Comparison of ENCODE assay signal across 9 mouse cellular contexts in the genomic region with DNA sequence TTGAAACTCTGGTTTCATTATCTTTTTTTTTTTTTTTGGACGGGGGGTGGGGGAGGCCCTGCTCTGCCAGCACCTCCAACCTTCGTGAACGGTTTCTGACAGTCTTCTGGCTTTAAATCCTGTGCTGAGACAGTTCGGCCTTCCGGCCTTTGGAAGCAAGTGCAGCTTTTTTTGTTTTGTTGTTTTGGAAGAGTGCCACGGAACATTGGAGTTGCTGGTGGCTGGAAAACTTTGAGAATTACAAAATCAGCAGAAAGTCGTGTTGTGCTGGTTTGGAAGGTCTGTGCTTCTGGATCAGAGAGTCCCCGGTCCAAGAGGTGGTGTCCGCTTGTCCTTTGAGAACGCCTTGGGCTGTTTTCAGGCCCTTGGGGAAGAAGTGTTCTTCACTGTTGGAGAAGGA. TPM values are rescaled to one million over a fixed set of nuclear protein-coding genes. Genes with fewer than 3 reads are reported as not detected.
DNase-seq lines count a peak whose midpoint lies in the region; ATAC-seq lines count a peak whose summit lies in the region.
"Had no signal": no experiment of that assay in that cellular context is flagged by ENCODE, and none has a peak within 500 bp of the region (broad histone marks: within the 10 kb centered on the region; RNA-seq: fewer than 3 reads in every experiment).

No protein-coding gene starts in this region.

- H3K4me1 ChIP-seq in kidney, embryonic 16.5 days (ENCODE audit: insufficient read depth, low read length) = peaks cover 34% of the 10 kb centered on the region
- H3K4me1 ChIP-seq in limb, embryonic 15.5 days = peaks cover 30% of the 10 kb centered on the region

- H3K9me3 ChIP-seq in kidney, embryonic 16.5 days (ENCODE audit: low read length) = no peaks in the 10 kb centered on the region
- no peaks in the 10 kb centered on the region for H3K9me3 ChIP-seq in limb, embryonic 15.5 days

- H3K36me3 ChIP-seq in kidney, embryonic 16.5 days (ENCODE audit: insufficient read depth, low read length) = no peaks in the 10 kb centered on the region; the same call in 1 of the 2 replicates
- no peaks in the 10 kb centered on the region for H3K36me3 ChIP-seq in limb, embryonic 15.5 days

- no peak overlapping the region for H3K4me3 ChIP-seq in kidney, embryonic 16.5 days (ENCODE audit: low read length)
- no peak overlapping the region for H3K4me3 ChIP-seq in limb, embryonic 15.5 days

- no peak for ATAC-seq in kidney, embryonic 16.5 days (ENCODE audit: low FRiP score, low TSS enrichment)
- ATAC-seq in limb, embryonic 15.5 days (ENCODE audit: insufficient number of reproducible peaks, low FRiP score, low TSS enrichment, low read depth) = no peak
- ATAC-seq: forebrain, embryonic 16.5 days had no signal

- 61% methylated on average over 10 of the region's 10 CpGs for WGBS in kidney, embryonic 16.5 days
- 50% methylated on average over 10 of the region's 10 CpGs for WGBS in limb, embryonic 15.5 days

- no peaks in the 10 kb centered on the region for H3K27me3 ChIP-seq in kidney, embryonic 16.5 days (ENCODE audit: insufficient read depth, low read length)
- no peaks in the 10 kb centered on the region for H3K27me3 ChIP-seq in limb, embryonic 15.5 days

- H3K4me2 ChIP-seq in kidney, embryonic 16.5 days (replicated peaks; ENCODE audit: low read depth, low read length) = no peak overlapping the region
- H3K4me2 ChIP-seq in limb, embryonic 15.5 days = 0 out of 2 replicates have a peak overlapping the region, but pooled peaks have one; percentile 10

- DNase-seq in kidney, adult 11 months = peak; percentile 87
- DNase-seq in adrenal gland, adult 2 months = peak; percentile 71
- DNase-seq in heart, adult 9 months (ENCODE audit: low spot score in 2 of 2) = peak; percentile 83 to 84
- DNase-seq in spleen, postnatal 10 days (ENCODE audit: low spot score in 2 of 2) = no peak
- no peak for DNase-seq in spleen, postnatal 14 days (ENCODE audit: low spot score in 2 of 2)
- DNase-seq in retina, postnatal 1 day = no peak

- no peak overlapping the region for H3K27ac ChIP-seq in kidney, embryonic 16.5 days (ENCODE audit: low read length)
- H3K27ac ChIP-seq in limb, embryonic 15.5 days = no peak overlapping the region; the same call in 1 of the 2 replicates

- no peak overlapping the region for H3K9ac ChIP-seq in kidney, embryonic 16.5 days (replicated peaks; ENCODE audit: low read length)
- H3K9ac ChIP-seq in limb, embryonic 15.5 days = no peak overlapping the region

RNA-seq across cellular contexts. Expression of gene Syde2, which starts 5.1 kb away (rescaled TPM):
- polyA plus RNA-seq in kidney, embryonic 16.5 days (2015; fragmentation: Nextera tagmentation; extraction: Ambion mirVana) = 1.4 and 1.7 TPM in 2 replicates
- total RNA-seq in adrenal gland, adult 2 months (2021) = 1 to 10 TPM; 4.2 to 6.8 TPM
- polyA plus RNA-seq in adrenal gland, adult 2 months (2012; rRNA removed) = 4.2 and 5.0 TPM in 2 replicates
- 1.7 and 1.8 TPM in 2 replicates for polyA plus RNA-seq in limb, embryonic 15.5 days (2015; fragmentation: Nextera tagmentation; extraction: Ambion mirVana)

RNA-seq across cellular contexts. Expression of gene 2410004B18Rik, which starts 55.0 kb away (rescaled TPM):
- polyA plus RNA-seq in kidney, embryonic 16.5 days (2015; fragmentation: Nextera tagmentation; extraction: Ambion mirVana) = 46.0 and 51.9 TPM in 2 replicates
- total RNA-seq in adrenal gland, adult 2 months (2021) = 10 to 100 TPM; 22.0 to 23.1 TPM
- polyA plus RNA-seq in adrenal gland, adult 2 months (2012; rRNA removed) = 8.7 and 9.2 TPM in 2 replicates
- polyA plus RNA-seq in limb, embryonic 15.5 days (2015; fragmentation: Nextera tagmentation; extraction: Ambion mirVana) = 43.2 and 45.7 TPM in 2 replicates

Comparison
In these comparisons a context has a peak if more than half of its experiments do, and no peak if none do; other contexts are left out.
1. DNase-seq: peak in kidney, adult 11 months (single experiment), adrenal gland, adult 2 months (single experiment) and heart, adult 9 months (2 of 2); none in spleen, postnatal 10 days (0 of 2), spleen, postnatal 14 days (0 of 2) and retina, postnatal 1 day (single experiment).